Mouse (Mus musculus) layer of hippocampus, adult 9-11 months (tissue): ENCODE measurements around the gene Wdr24.
A peak's percentile ranks its signal among the peaks of the same experiment; 100 is the strongest.
"Not testable (repeated sequence)": the region's sequence is repeated elsewhere in the genome, so short reads cannot be mapped to it uniquely, and the experiment has no call there.

Experiments
- DNase-seq: peaks from one replicate; pipeline ENCODE4 v3.0.0; 2022

The Wdr24 gene

GRCm38 (mm10) chr17:25823452-25823851 lies at the start of gene Wdr24:
Gene Wdr24 (plus strand): TSS chr17:25823627.
- peak; percentile 85 for DNase-seq

- DNase-seq: no peak
Observed at GRCm38 (mm10) chr17:25775318-25776062, 47.9 kb upstream of the Wdr24 start.

GRCm38 (mm10) chr17:25777948-25778347 lies 45.5 kb upstream of the Wdr24 start:
- DNase-seq: no peak

GRCm38 (mm10) chr17:25781339-25781738 lies 42.1 kb upstream of the Wdr24 start:
- no peak for DNase-seq

- DNase-seq: no peak
Observed at GRCm38 (mm10) chr17:25783086-25783485, 40.3 kb upstream of the Wdr24 start.

- DNase-seq: no peak
Observed at GRCm38 (mm10) chr17:25783861-25784574, 39.4 kb upstream of the Wdr24 start.

- peak; percentile 97 for DNase-seq
Observed at GRCm38 (mm10) chr17:25785281-25785745, 38.1 kb upstream of the Wdr24 start, which contains the start of gene Haghl. Gene Haghl (minus strand): TSS chr17:25785673.

- DNase-seq: no peak
Observed at GRCm38 (mm10) chr17:25786280-25786679, 37.1 kb upstream of the Wdr24 start, which contains the start of gene Ccdc78. Gene Ccdc78 (plus strand): TSS chr17:25786580.

- no peak for DNase-seq
Observed at GRCm38 (mm10) chr17:25786781-25787504, 36.5 kb upstream of the Wdr24 start.

- peak; percentile 48 for DNase-seq
Observed at GRCm38 (mm10) chr17:25791320-25791842, 32.0 kb upstream of the Wdr24 start.

GRCm38 (mm10) chr17:25791843-25792527 lies 31.4 kb upstream of the Wdr24 start:
- peak; percentile 79 for DNase-seq

GRCm38 (mm10) chr17:25792615-25793014 lies 30.8 kb upstream of the Wdr24 start, which contains the start of gene Fam173a:
Gene Fam173a (minus strand): TSS chr17:25792901.
- peak; percentile 84 for DNase-seq

GRCm38 (mm10) chr17:25794197-25794596 lies 29.2 kb upstream of the Wdr24 start:
- no peak for DNase-seq

- no peak for DNase-seq
Observed at GRCm38 (mm10) chr17:25794998-25795397, 28.4 kb upstream of the Wdr24 start.

GRCm38 (mm10) chr17:25795609-25796092 lies 27.8 kb upstream of the Wdr24 start, which contains the start of gene AC134908.4:
Gene AC134908.4 (minus strand): TSS chr17:25795659.
- DNase-seq: peak; percentile 91

- DNase-seq: no peak
Observed at GRCm38 (mm10) chr17:25796211-25796771, 27.1 kb upstream of the Wdr24 start.

GRCm38 (mm10) chr17:25796951-25797369 lies 26.5 kb upstream of the Wdr24 start, which contains the start of gene Metrn:
Gene Metrn (minus strand): TSS chr17:25797136.
- DNase-seq: peak; percentile 83

- peak; percentile 64 for DNase-seq
Observed at GRCm38 (mm10) chr17:25801029-25801428, 22.4 kb upstream of the Wdr24 start.

GRCm38 (mm10) chr17:25802825-25803517 lies 20.5 kb upstream of the Wdr24 start:
- DNase-seq: peak; percentile 94

GRCm38 (mm10) chr17:25806507-25806906 lies 16.9 kb upstream of the Wdr24 start:
- DNase-seq: no peak

- not testable (repeated sequence) for DNase-seq
Observed at GRCm38 (mm10) chr17:25807452-25807851, 16.0 kb upstream of the Wdr24 start.
